Mouse (Mus musculus): ENCODE data around the gene Ccdc60. TPM values are rescaled to one million over a fixed set of nuclear protein-coding genes. Genes with fewer than 3 reads are reported as not detected.

The Ccdc60 gene
- total and polyA plus RNA-seq, 3 experiments: not detected

DNA sequence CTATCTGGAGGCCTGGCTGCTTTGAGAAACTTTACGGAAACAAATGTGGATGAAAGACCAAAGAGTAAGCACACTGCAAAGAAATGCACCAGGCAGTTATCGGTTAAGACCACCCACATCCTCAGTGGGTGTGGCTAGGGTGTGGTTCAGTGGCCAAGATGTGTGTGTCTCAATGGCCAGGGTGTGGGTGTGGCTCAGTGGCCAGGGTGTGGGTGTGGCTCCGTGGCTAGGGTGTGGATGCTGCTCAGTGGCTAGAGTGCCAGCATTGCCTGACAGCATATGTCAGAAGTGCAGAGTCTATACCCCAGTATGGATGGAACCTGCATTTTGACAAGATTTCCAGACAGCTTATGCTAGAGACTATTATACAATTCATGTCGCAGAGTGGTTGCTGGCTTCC, 34.9 kb downstream of the Ccdc60 start:
- H3K27ac ChIP-seq (ENCODE audit: control insufficient read depth, low read depth, low read length): no peak overlapping the region
- H3K79me2 ChIP-seq (ENCODE audit: control insufficient read depth, insufficient read depth, low read length, poor library complexity): no peaks in the 10 kb centered on the region
- H3K9ac ChIP-seq (ENCODE audit: control insufficient read depth, low read depth, low read length, poor library complexity, severe bottlenecking): no peak overlapping the region
- no peaks in the 10 kb centered on the region for H3K36me3 ChIP-seq (ENCODE audit: control insufficient read depth in 1 of 2, insufficient read depth in 2 of 2, low read length in 2 of 2)
- H3K4me3 ChIP-seq (ENCODE audit: control insufficient read depth in 1 of 2, insufficient read depth in 1 of 2, low read depth in 2 of 2, low read length in 2 of 2): no peak overlapping the region
- no peaks in the 10 kb centered on the region for H3K9me3 ChIP-seq (replicated peaks; ENCODE audit: insufficient read depth, low read length)
- no peaks in the 10 kb centered on the region for H3K27me3 ChIP-seq (ENCODE audit: control insufficient read depth in 1 of 2, insufficient read depth in 2 of 2, low read length in 2 of 2)
- no peaks in the 10 kb centered on the region for H3K4me1 ChIP-seq (ENCODE audit: control insufficient read depth in 1 of 2, insufficient read depth in 2 of 2, low read length in 2 of 2)
- DNase-seq (ENCODE audit: low read depth, low spot score): no peak
- no peak for TF ChIP-seq CHD2 (IDR thresholded peaks at IDR 0.05; ENCODE audit: low read length)

DNA sequence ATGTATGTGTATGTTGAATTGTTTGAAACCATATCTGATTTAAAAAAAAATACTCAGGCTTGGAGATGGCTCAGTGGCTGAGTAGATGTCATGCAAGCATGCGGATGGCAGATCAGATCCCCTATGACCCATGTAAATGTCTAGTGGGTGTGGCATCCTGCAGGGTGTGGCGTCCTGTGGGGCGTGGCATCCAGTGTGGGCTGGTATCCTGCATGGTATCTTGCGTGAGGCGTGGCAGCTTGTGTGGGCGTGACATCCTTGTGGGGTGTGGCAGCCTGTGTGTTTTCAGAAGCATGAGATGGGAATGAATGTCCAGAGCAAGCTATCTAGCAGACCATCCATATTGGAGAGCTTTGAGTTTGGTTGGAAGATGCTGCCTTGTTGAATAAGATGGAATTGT, 36.6 kb downstream of the Ccdc60 start:
- no peaks in the 10 kb centered on the region for H3K9me3 ChIP-seq (replicated peaks; ENCODE audit: insufficient read depth, low read length)
- TF ChIP-seq MAX (IDR thresholded peaks at IDR 0.05; ENCODE audit: low read length): no peak
- TF ChIP-seq NELFE (IDR thresholded peaks at IDR 0.05; ENCODE audit: low read depth, low read length): no peak
- no peak for TF ChIP-seq EP300 (IDR thresholded peaks at IDR 0.05; ENCODE audit: low read depth in 1 of 2, low read length in 2 of 2)
- no peak for TF ChIP-seq POLR2A (IDR thresholded peaks at IDR 0.05; ENCODE audit: control insufficient read depth in 1 of 2, insufficient read depth in 1 of 2, low read depth in 1 of 2, low read length in 2 of 2, poor library complexity in 1 of 2)
- TF ChIP-seq MXI1 (IDR thresholded peaks at IDR 0.05; ENCODE audit: low read depth, low read length): no peak
- TF ChIP-seq SIN3A (IDR thresholded peaks at IDR 0.05; ENCODE audit: low read length): no peak
- TF ChIP-seq ZC3H11A (IDR thresholded peaks at IDR 0.05; ENCODE audit: low read depth, low read length): no peak
- no peak for TF ChIP-seq NRF1 (IDR thresholded peaks at IDR 0.05; ENCODE audit: insufficient read depth, low read depth, low read length, poor library complexity, severe bottlenecking)
- no peak for TF ChIP-seq TCF12 (IDR thresholded peaks at IDR 0.05; ENCODE audit: low read depth, low read length)
- TF ChIP-seq CHD1 (IDR thresholded peaks at IDR 0.05; ENCODE audit: low read depth, low read length): no peak
- TF ChIP-seq GATA1 (IDR thresholded peaks at IDR 0.05; ENCODE audit: low read depth, low read length): no peak
- TF ChIP-seq MYB (IDR thresholded peaks at IDR 0.05; ENCODE audit: low read depth, low read length): no peak
- no peak for TF ChIP-seq MAFK (IDR thresholded peaks at IDR 0.05; ENCODE audit: borderline replicate concordance, low read depth, low read length)
- no peak for TF ChIP-seq ZKSCAN1 (IDR thresholded peaks at IDR 0.05; ENCODE audit: low read depth, low read length)
- TF ChIP-seq HCFC1 (IDR thresholded peaks at IDR 0.05; ENCODE audit: low read depth, low read length): no peak
- no peak for TF ChIP-seq CHD2 (IDR thresholded peaks at IDR 0.05; ENCODE audit: low read length)
- TF ChIP-seq TBP (IDR thresholded peaks at IDR 0.05; ENCODE audit: low read depth, low read length): no peak
- no peak for TF ChIP-seq ZMIZ1 (IDR thresholded peaks at IDR 0.05; ENCODE audit: low read depth, low read length)

More for the DNA sequence above, 36.6 kb downstream of the Ccdc60 start:
- Histone ChIP-seq H3K79me2 (ENCODE audit: control insufficient read depth, insufficient read depth, low read length, poor library complexity) (no peaks in the 10 kb centered on the region), H3K27me3 (ENCODE audit: control insufficient read depth in 1 of 2, insufficient read depth in 2 of 2, low read length in 2 of 2) (no peaks in the 10 kb centered on the region), H3K4me3 (ENCODE audit: control insufficient read depth in 1 of 2, insufficient read depth in 1 of 2, low read depth in 2 of 2, low read length in 2 of 2) (no peak overlapping the region), H3K36me3 (ENCODE audit: control insufficient read depth in 1 of 2, insufficient read depth in 2 of 2, low read length in 2 of 2) (no peaks in the 10 kb centered on the region), H3K4me1 (ENCODE audit: control insufficient read depth in 1 of 2, insufficient read depth in 2 of 2, low read length in 2 of 2) (no peaks in the 10 kb centered on the region), H3K27ac (ENCODE audit: control insufficient read depth, low read depth, low read length) (no peak overlapping the region), H3K9ac (ENCODE audit: control insufficient read depth, low read depth, low read length, poor library complexity, severe bottlenecking) (no peak overlapping the region)
- DNase-seq (ENCODE audit: low read depth, low spot score): no peak

Data from MEL (cell line).